Mouse (Mus musculus) naive thymus-derived CD4-positive, alpha-beta T cell, adult 2 months (primary cell): ENCODE results near the gene Itgbl1.

Experiments used
- DNase-seq: peaks from one replicate; pipeline ENCODE4 v3.0.0-alpha.2; 2011; ENCODE audit warnings: low read depth

Gene Itgbl1

GRCm38 (mm10) chr14:123990591-123991195 is 330.9 kb downstream of the Itgbl1 start:
- no peak for DNase-seq
